Mouse (Mus musculus) hindbrain, postnatal 0 days (tissue): ENCODE measurements around the gene Grik1. TPM values are rescaled to one million over a fixed set of nuclear protein-coding genes. Genes with fewer than 3 reads are reported as not detected.

ENCODE experiments used
- ATAC-seq: fragments of 200-750 bp; cut with Nextera tagmentation; 2 replicates; pipeline ENCODE4 v1.8.0; 2017; ENCODE audit warnings: mild to moderate bottlenecking, moderate TSS enrichment, moderate library complexity
- DNase-seq: peaks from one replicate; pipeline ENCODE4 v3.0.0-alpha.2; 2015; ENCODE audit warnings: low spot score
- H3K27ac ChIP-seq: fragments of 300-500 bp; sonication (generic); 2 replicates; pipeline ENCODE4 v1.5.1; 2014; ENCODE audit warnings: mild to moderate bottlenecking
- H3K27me3 ChIP-seq: fragments of 300-500 bp; sonication (generic); 2 replicates; pipeline ENCODE4 v1.6.1; 2014; ENCODE audit warnings: low read length, mixed read lengths; ENCODE audit not compliant: insufficient read depth
- H3K36me3 ChIP-seq: fragments of 300-500 bp; sonication (generic); 2 replicates; pipeline ENCODE4 v1.6.1; 2014; ENCODE audit warnings: low read length, mixed read lengths; ENCODE audit not compliant: insufficient read depth
- H3K4me1 ChIP-seq: fragments of 300-500 bp; sonication (generic); 2 replicates; pipeline ENCODE4 v1.6.1; 2014; ENCODE audit warnings: antibody characterized with exemption, low read length, mixed read lengths; ENCODE audit not compliant: insufficient read depth
- H3K4me2 ChIP-seq: fragments of 300-500 bp; sonication (generic); 2 replicates; pipeline ENCODE4 v1.6.1; 2014; ENCODE audit warnings: low read depth, mild to moderate bottlenecking, low read length, moderate library complexity, mixed read lengths
- H3K4me3 ChIP-seq: fragments of 300-500 bp; sonication (generic); 2 replicates; pipeline ENCODE4 v1.5.1; 2014; ENCODE audit warnings: low read length
- H3K9ac ChIP-seq: fragments of 300-500 bp; sonication (generic); replicated peaks from 2 replicates; pipeline ENCODE4 v1.6.1; 2014; ENCODE audit warnings: mild to moderate bottlenecking, low read length, moderate library complexity, mixed read lengths
- H3K9me3 ChIP-seq: fragments of 300-500 bp; sonication (generic); 2 replicates; pipeline ENCODE4 v1.6.1; 2016; ENCODE audit warnings: low read length, mixed read lengths
- CTCF ChIP-seq: IDR thresholded peaks from 2 replicates; pipeline ENCODE4 v1.5.1; 2016; ENCODE audit warnings: antibody characterized with exemption, control low read depth, low read depth
- WGBS: fragments of 180-500 bp; shearing (Covaris S2); extraction: QIAGEN DNeasy Blood & Tissue Kit; methylation state at CpG from one replicate; pipeline ENCODE4 v1.1.7; 2014; 5-methylcytosine and 5-hydroxymethylcytosine counted together
- polyA plus RNA-seq: library from polyadenylated mRNA; unstranded; fragments of >200 nt; fragmentation: Nextera tagmentation; extraction: Ambion mirVana; gene quantifications from 2 replicates; pipeline ENCODE4 v1.2.1, GENCODE M21; 2015
- total RNA-seq: library from RNA; depleted of rRNA; stranded (reverse); fragments of >200 nt; gene quantifications from 2 replicates; pipeline ENCODE4 v1.2.3, GENCODE M21; 2014

Grik1 gene
- total and polyA plus RNA-seq, 2 experiments from 2014 or later, result 34.5 to 34.6 TPM

GRCm38 (mm10) chr16:87911201-87911600 lies 378.9 kb downstream of the Grik1 start:
- H3K36me3 ChIP-seq, result no peaks in the 10 kb centered on the region
- 38% methylated on average over 2 of the region's 2 CpGs for WGBS
- no peaks in the 10 kb centered on the region for H3K9me3 ChIP-seq
- no peak overlapping the region for H3K9ac ChIP-seq
- no peaks in the 10 kb centered on the region for H3K27me3 ChIP-seq
- no peak overlapping the region for H3K27ac ChIP-seq
- TF ChIP-seq CTCF, result no peak
- H3K4me2 ChIP-seq, result no peak overlapping the region
- H3K4me1 ChIP-seq, result 0 out of 2 replicates have a peak, but pooled peaks cover 1% of the 10 kb centered on the region
- ATAC-seq (no peak), DNase-seq (peak; percentile 3)
- no peak overlapping the region for H3K4me3 ChIP-seq

- H3K9me3 ChIP-seq, result no peaks in the 10 kb centered on the region
- 78% methylated on average over 9 of the region's 9 CpGs for WGBS
- ATAC-seq (no peak), DNase-seq (no peak)
- no peak overlapping the region for H3K27ac ChIP-seq
- H3K4me2 ChIP-seq, result no peak overlapping the region
- no peak overlapping the region for H3K9ac ChIP-seq
- no peaks in the 10 kb centered on the region for H3K36me3 ChIP-seq
- no peak for TF ChIP-seq CTCF
- H3K4me1 ChIP-seq, result no peaks in the 10 kb centered on the region
- no peak overlapping the region for H3K4me3 ChIP-seq
- H3K27me3 ChIP-seq, result no peaks in the 10 kb centered on the region
Observed at GRCm38 (mm10) chr16:87902049-87902448, 388.0 kb downstream of the Grik1 start.

- TF ChIP-seq CTCF, result no peak
- Histone ChIP-seq H3K27me3 (no peaks in the 10 kb centered on the region), H3K4me3 (no peak overlapping the region), H3K4me2 (no peak overlapping the region), H3K4me1 (no peaks in the 10 kb centered on the region), H3K9ac (no peak overlapping the region), H3K9me3 (no peaks in the 10 kb centered on the region), H3K36me3 (no peaks in the 10 kb centered on the region), H3K27ac (no peak overlapping the region)
- no peak for ATAC-seq
- DNase-seq, result no peak
- WGBS, result 94% methylated on average over 2 of the region's 2 CpGs
Observed at GRCm38 (mm10) chr16:87901189-87901588, 388.9 kb downstream of the Grik1 start.

- H3K27ac ChIP-seq, result no peak overlapping the region
- ATAC-seq (no peak), DNase-seq (no peak)
- H3K27me3 ChIP-seq, result no peaks in the 10 kb centered on the region
- no peaks in the 10 kb centered on the region for H3K4me1 ChIP-seq
- H3K9ac ChIP-seq, result no peak overlapping the region
- H3K4me3 ChIP-seq, result no peak overlapping the region
- no peaks in the 10 kb centered on the region for H3K9me3 ChIP-seq
- no peak overlapping the region for H3K4me2 ChIP-seq
- no peaks in the 10 kb centered on the region for H3K36me3 ChIP-seq
- 91% methylated on average over 2 of the region's 2 CpGs for WGBS
- no peak for TF ChIP-seq CTCF
Observed at GRCm38 (mm10) chr16:87875927-87876326, 414.1 kb downstream of the Grik1 start.

GRCm38 (mm10) chr16:87864526-87864925 lies 425.5 kb downstream of the Grik1 start:
- WGBS, result 62% methylated on average over 6 of the region's 6 CpGs
- H3K27ac ChIP-seq, result no peak overlapping the region
- H3K4me3 ChIP-seq, result no peak overlapping the region
- H3K9ac ChIP-seq, result no peak overlapping the region
- no peak for ATAC-seq
- DNase-seq, result no peak
- H3K9me3 ChIP-seq, result no peaks in the 10 kb centered on the region
- no peaks in the 10 kb centered on the region for H3K4me1 ChIP-seq
- no peaks in the 10 kb centered on the region for H3K27me3 ChIP-seq
- H3K36me3 ChIP-seq, result no peaks in the 10 kb centered on the region
- H3K4me2 ChIP-seq, result no peak overlapping the region
- TF ChIP-seq CTCF, result no peak

GRCm38 (mm10) chr16:87861722-87862121 lies 428.3 kb downstream of the Grik1 start:
- Histone ChIP-seq H3K27me3 (no peaks in the 10 kb centered on the region), H3K9ac (no peak overlapping the region), H3K9me3 (no peaks in the 10 kb centered on the region), H3K27ac (no peak overlapping the region), H3K4me2 (no peak overlapping the region), H3K36me3 (no peaks in the 10 kb centered on the region), H3K4me1 (no peaks in the 10 kb centered on the region), H3K4me3 (no peak overlapping the region)
- DNase-seq, result no peak
- no peak for ATAC-seq
- 37% methylated on average over 1 of the region's 1 CpGs for WGBS
- no peak for TF ChIP-seq CTCF

- Histone ChIP-seq H3K9ac (no peak overlapping the region), H3K36me3 (no peaks in the 10 kb centered on the region), H3K27me3 (no peaks in the 10 kb centered on the region), H3K4me3 (no peak overlapping the region), H3K4me2 (no peak overlapping the region), H3K27ac (no peak overlapping the region), H3K4me1 (no peaks in the 10 kb centered on the region), H3K9me3 (no peaks in the 10 kb centered on the region)
- no peak for TF ChIP-seq CTCF
- WGBS, result 92% methylated on average over 3 of the region's 3 CpGs
- no peak for ATAC-seq
- no peak for DNase-seq
Observed at GRCm38 (mm10) chr16:87853451-87854085, 436.5 kb downstream of the Grik1 start.
